Mouse (Mus musculus) embryonic facial prominence, embryonic 15.5 days (tissue): ENCODE data around the gene Cacng3. TPM values are rescaled to one million over a fixed set of nuclear protein-coding genes. Genes with fewer than 3 reads are reported as not detected.
A peak's percentile ranks its signal among the peaks of the same experiment; 100 is the strongest.

Experiments
- ATAC-seq: fragments of 200-750 bp; cut with Nextera tagmentation; 2 replicates; pipeline ENCODE4 v1.8.0; 2017; ENCODE audit warnings: low read depth, moderate TSS enrichment; ENCODE audit not compliant: insufficient number of reproducible peaks, low FRiP score, low TSS enrichment
- H3K27ac ChIP-seq: fragments of 300-500 bp; sonication (generic); replicated peaks from 2 replicates; pipeline ENCODE4 v1.5.1; 2015; ENCODE audit warnings: mild to moderate bottlenecking, inconsistent platforms
- H3K27me3 ChIP-seq: fragments of 300-500 bp; sonication (generic); 2 replicates; pipeline ENCODE4 v1.6.1; 2015; ENCODE audit warnings: inconsistent platforms
- H3K36me3 ChIP-seq: fragments of 300-500 bp; sonication (generic); 2 replicates; pipeline ENCODE4 v1.6.1; 2015; ENCODE audit warnings: mild to moderate bottlenecking, inconsistent platforms
- H3K4me1 ChIP-seq: fragments of 300-500 bp; sonication (generic); 2 replicates; pipeline ENCODE4 v1.6.1; 2015; ENCODE audit warnings: inconsistent platforms
- H3K4me2 ChIP-seq: fragments of 300-500 bp; sonication (generic); replicated peaks from 2 replicates; pipeline ENCODE4 v1.6.1; 2015; ENCODE audit warnings: mild to moderate bottlenecking, inconsistent platforms
- H3K4me3 ChIP-seq: fragments of 300-500 bp; sonication (generic); replicated peaks from 2 replicates; pipeline ENCODE4 v1.5.1; 2015; ENCODE audit warnings: mild to moderate bottlenecking, inconsistent platforms
- H3K9ac ChIP-seq: fragments of 300-500 bp; sonication (generic); 2 replicates; pipeline ENCODE4 v1.6.1; 2015; ENCODE audit warnings: inconsistent platforms
- H3K9me3 ChIP-seq: fragments of 300-500 bp; sonication (generic); replicated peaks from 2 replicates; pipeline ENCODE4 v1.6.1; 2016; ENCODE audit warnings: inconsistent platforms
- WGBS: fragments of 180-500 bp; shearing (Covaris S2); methylation state at CpG from one replicate; pipeline ENCODE4 v1.1.7; 2015; 5-methylcytosine and 5-hydroxymethylcytosine counted together
- polyA plus RNA-seq: library from polyadenylated mRNA; unstranded; fragments of >200 nt; fragmentation: Nextera tagmentation; extraction: Ambion mirVana; gene quantifications from 2 replicates; pipeline ENCODE4 v1.2.1, GENCODE M21; 2015

Cacng3 gene
- polyA plus RNA-seq, 1 experiment from 2014 or later, result 0.17 TPM

DNA sequence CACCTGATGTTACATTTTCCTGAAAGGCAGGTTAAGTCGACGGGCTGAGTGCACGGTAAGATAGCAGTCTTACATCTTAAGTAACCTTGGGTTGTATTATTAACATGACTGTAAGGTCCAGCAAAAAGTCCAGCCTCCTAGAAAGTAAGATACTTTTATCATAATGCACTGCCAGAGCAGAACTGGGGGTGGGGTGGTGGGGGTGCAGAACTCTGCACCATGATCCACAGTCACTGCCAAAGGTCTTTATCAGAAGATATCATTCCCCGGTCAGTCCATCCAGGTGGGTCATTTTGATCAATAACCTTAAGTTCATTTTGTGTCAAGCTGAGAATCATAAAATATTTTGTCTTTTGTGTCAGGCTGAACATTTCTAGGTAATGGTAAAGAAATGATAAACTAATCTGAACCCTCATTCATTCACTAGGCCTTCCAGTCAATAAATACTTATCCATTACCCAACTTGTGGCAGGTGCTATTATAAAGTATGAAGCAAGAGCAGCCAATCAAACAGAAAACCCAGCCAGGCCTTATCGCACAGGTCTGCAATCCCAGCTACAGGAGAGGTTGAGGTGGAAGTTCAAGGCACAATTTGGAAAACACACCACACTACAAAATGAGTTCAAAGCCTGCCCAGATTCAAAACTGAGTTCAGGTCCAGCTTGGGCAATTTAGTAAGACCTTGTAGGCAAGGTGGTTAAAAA, 12.7 kb upstream of the Cacng3 start:
- no peaks in the 10 kb centered on the region for H3K9me3 ChIP-seq
- H3K4me1 ChIP-seq, result no peaks in the 10 kb centered on the region
- WGBS, result 85% methylated on average over 5 of the region's 5 CpGs
- no peak overlapping the region for H3K9ac ChIP-seq
- ATAC-seq, result no peak
- H3K4me2 ChIP-seq, result no peak overlapping the region
- H3K4me3 ChIP-seq, result no peak overlapping the region
- H3K27ac ChIP-seq, result no peak overlapping the region
- no peaks in the 10 kb centered on the region for H3K27me3 ChIP-seq
- no peaks in the 10 kb centered on the region for H3K36me3 ChIP-seq

DNA sequence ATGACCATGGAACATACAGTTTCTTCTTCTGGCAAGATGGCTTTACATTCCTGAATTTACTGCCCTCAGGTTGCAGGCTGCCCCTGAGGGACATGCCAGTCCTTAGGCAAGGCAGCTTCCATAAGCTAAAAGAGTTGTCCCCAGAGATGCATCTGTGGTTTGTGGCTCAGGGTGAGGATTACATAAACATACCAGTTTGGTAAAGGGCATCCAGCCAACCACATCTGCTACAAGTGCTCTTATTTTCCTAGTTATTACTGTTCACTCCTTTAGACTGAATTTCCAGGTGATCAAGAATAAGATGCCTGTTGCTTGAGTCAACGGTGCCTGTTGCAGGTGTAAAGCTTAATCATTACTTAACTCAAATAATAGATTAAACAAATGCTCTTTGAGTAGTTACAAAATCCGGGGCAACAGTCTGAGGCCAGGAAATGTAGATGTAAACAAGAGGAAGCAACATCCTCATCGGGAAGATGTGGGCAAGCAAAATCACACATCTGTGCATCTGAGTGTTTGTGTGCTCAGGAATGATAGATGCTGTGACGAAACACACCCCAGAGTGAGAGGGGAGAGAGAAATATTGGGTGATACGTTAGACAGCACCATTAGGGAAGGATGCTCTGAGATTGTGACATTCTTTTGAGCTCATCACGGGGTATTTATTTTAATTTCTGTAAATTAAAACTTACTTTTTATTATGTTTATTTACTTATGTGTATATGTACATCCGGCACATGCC, 4.8 kb upstream of the Cacng3 start:
- H3K27ac ChIP-seq, result no peak overlapping the region
- H3K9ac ChIP-seq, result no peak overlapping the region
- H3K4me1 ChIP-seq, result no peaks in the 10 kb centered on the region
- no peak for ATAC-seq
- no peaks in the 10 kb centered on the region for H3K9me3 ChIP-seq
- no peak overlapping the region for H3K4me3 ChIP-seq
- H3K27me3 ChIP-seq, result no peaks in the 10 kb centered on the region
- H3K4me2 ChIP-seq, result no peak overlapping the region
- WGBS, result 75% methylated on average over 7 of the region's 7 CpGs
- no peaks in the 10 kb centered on the region for H3K36me3 ChIP-seq

DNA sequence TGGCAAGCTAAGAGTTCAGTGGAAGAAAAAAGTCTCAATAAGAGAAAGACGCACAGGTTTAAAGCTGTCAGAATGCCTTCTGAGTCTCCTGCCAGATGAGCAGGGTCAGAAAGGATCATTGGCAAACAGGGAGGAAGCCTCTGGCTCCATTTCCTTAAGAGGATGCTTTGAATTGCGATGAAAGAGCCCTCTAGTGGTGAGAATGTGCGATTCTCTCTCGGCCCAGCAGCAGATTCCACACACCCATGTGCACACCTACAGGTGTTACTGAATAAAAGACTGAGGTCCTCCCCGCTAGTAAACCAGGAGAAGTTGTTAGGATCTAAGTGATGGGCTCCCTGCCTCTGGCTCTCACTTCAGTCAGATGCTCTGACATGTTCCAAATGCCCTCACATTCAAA, 2.4 kb upstream of the Cacng3 start:
- H3K27ac ChIP-seq, result no peak overlapping the region
- H3K4me1 ChIP-seq, result peaks cover 4% of the 10 kb centered on the region
- WGBS, result 27% methylated on average over 5 of the region's 5 CpGs
- H3K9ac ChIP-seq, result no peak overlapping the region
- H3K36me3 ChIP-seq, result no peaks in the 10 kb centered on the region
- no peak overlapping the region for H3K4me3 ChIP-seq
- ATAC-seq, result no peak
- peaks cover 16% of the 10 kb centered on the region for H3K27me3 ChIP-seq
- no peaks in the 10 kb centered on the region for H3K9me3 ChIP-seq
- no peak overlapping the region for H3K4me2 ChIP-seq

DNA sequence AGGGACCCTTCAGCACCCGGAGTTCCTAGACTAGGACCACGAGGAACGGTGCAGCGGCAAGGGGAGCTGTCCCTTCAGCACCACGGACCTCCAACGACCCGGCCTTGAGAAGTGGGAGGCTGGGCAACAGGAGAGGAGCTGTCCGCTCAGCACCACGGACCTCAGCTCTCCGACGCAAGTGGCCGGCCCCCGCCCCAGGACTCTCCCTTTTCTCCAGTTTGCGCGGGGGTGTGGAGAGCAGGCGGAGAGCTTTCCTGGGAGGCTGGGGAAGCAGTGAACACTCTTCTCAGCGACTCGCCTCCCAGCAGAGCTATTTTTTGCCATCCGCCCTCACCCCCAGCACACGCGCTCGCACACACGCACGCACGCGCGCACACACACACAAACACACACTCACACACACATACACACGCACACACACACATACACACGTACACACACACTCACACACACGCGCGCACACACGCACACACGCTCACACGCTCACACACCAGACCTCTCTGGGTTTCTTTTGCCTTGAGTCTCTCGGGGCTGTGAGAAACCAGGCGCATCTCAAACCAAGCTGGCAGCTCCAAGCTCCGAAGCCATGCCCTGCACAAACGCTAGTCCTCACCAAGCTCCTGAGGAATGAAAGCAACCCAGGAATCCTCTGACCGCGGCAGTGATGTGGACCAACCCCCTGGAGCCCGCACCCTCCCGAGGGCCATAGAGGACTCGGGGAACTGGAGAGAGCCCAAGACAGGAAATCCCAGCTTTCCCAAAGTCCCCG, 765 bp downstream of the Cacng3 start:
- Histone ChIP-seq H3K36me3 (no peaks in the 10 kb centered on the region), H3K4me1 (peaks cover 4% of the 10 kb centered on the region), H3K9me3 (no peaks in the 10 kb centered on the region), H3K27me3 (peaks cover 18% of the 10 kb centered on the region), H3K9ac (no peak overlapping the region), H3K4me2 (peak overlapping the region; percentile 31; the same call in 1 of the 2 replicates), H3K27ac (no peak overlapping the region), H3K4me3 (no peak overlapping the region)
- peak; percentile 76 for ATAC-seq
- 9% methylated on average over 45 of the region's 45 CpGs for WGBS

DNA sequence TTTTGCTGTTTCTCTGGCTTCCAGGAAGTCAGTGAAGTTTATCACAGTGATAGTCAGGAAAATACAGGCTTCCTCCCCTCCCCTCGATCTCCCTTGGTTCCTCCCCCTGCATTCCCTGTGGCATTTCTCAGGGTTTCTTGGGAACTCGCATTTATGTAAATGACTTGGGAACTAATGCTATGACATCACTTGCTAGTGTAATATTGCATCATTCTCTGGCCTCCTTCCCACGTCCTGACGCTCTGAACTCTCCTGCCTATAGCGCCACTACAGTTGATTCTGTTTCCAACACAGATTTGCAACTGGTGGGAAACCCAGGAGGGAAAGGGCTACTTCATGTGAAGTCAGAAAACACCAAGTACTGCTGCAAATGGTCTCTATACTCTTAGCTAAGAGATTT, 2.7 kb downstream of the Cacng3 start:
- Histone ChIP-seq H3K4me3 (no peak overlapping the region), H3K9me3 (no peaks in the 10 kb centered on the region), H3K36me3 (no peaks in the 10 kb centered on the region), H3K27me3 (peaks cover 18% of the 10 kb centered on the region), H3K9ac (no peak overlapping the region), H3K27ac (no peak overlapping the region), H3K4me1 (peaks cover 4% of the 10 kb centered on the region), H3K4me2 (no peak overlapping the region)
- ATAC-seq, result no peak
- 50% methylated on average over 5 of the region's 5 CpGs for WGBS

DNA sequence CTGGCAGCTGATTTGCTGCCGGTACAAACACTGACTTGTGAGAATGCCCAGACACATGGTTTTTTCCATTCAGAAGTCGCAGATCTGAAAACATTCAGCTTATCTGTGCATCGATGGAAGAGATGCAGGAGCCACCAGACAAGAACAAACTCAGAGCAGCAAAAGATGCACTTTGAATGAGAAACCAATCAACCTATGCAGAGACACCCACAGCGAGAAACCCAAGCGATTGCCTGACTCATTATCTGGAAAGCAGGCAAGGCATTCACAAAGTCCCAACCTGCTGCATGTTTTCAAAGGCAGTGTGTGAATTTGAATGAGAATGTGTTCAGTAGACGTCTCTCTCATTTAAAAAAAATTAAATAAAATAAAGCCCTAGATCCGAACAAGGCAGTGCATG, 4.9 kb downstream of the Cacng3 start:
- Histone ChIP-seq H3K4me1 (peaks cover 4% of the 10 kb centered on the region), H3K27ac (no peak overlapping the region), H3K36me3 (no peaks in the 10 kb centered on the region), H3K9ac (no peak overlapping the region), H3K4me2 (no peak overlapping the region), H3K27me3 (peaks cover 18% of the 10 kb centered on the region), H3K4me3 (no peak overlapping the region), H3K9me3 (no peaks in the 10 kb centered on the region)
- no peak for ATAC-seq
- WGBS, result 85% methylated on average over 7 of the region's 7 CpGs

DNA sequence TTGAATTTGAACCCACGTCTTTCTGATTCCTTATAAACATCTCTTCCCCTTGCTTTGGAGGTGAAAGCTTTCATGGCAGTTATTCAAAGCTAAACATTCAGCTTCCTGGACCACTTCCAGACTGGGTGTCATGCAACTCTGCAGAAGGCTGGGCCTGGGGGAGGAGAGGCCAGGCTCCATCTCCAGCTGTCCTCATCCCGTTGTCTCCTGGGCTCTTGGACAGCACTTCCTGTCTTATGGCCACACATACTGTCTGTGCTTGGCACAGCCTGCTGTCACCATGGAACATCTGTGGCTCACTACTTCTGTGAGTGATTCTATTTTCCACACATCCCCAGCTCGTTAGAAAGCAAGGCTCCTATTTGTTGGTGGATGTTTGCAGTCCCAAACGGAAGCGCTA, 31.5 kb downstream of the Cacng3 start:
- WGBS, result 64% methylated on average over 5 of the region's 5 CpGs
- Histone ChIP-seq H3K27ac (no peak overlapping the region), H3K36me3 (no peaks in the 10 kb centered on the region), H3K4me2 (no peak overlapping the region), H3K4me1 (no peaks in the 10 kb centered on the region), H3K27me3 (no peaks in the 10 kb centered on the region), H3K4me3 (no peak overlapping the region), H3K9ac (no peak overlapping the region), H3K9me3 (no peaks in the 10 kb centered on the region)
- no peak for ATAC-seq

DNA sequence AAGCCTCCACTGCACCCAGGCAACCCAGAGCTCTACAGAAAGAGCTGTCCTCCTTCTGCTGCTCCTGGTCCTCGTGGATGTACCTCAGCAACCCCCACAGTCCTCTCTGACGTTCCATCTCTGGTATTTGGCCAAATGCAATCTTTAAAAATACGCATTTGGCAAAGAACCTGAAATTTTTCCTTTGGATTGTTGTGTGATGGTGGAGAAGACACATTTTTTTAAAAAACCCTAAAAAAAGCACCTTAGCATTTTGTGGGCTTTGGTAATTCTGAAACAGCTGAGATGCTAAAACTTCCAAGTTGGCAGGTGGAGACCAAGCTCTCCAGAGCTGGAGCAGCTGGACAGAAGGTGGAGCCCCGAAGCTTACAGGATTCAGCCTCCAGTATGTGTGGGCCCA, 32.2 kb downstream of the Cacng3 start:
- Histone ChIP-seq H3K27me3 (no peaks in the 10 kb centered on the region), H3K4me1 (no peaks in the 10 kb centered on the region), H3K4me3 (no peak overlapping the region), H3K9ac (no peak overlapping the region), H3K36me3 (no peaks in the 10 kb centered on the region), H3K9me3 (no peaks in the 10 kb centered on the region), H3K27ac (no peak overlapping the region), H3K4me2 (no peak overlapping the region)
- no peak for ATAC-seq
- WGBS, result 79% methylated on average over 4 of the region's 4 CpGs

DNA sequence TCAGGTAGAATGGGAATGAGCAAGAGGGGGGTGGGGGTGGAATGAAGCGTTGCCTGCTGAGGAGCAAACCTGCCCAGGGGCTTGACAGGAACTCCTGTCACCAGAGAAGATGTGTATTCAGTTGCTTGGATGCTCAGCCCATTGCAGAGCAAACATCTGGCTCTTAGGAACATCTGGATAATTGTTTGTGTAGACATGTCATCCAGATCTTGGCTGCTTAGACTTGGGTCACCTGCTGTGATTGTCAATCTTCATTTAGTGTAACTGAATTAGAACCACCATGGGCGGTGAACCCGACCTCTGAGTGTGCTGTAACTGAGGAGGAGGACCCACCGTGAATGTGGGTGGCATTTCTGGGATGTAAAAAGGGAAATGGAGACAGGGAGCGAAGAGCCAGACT, 36.4 kb downstream of the Cacng3 start:
- H3K4me2 ChIP-seq, result no peak overlapping the region
- ATAC-seq, result no peak
- no peak overlapping the region for H3K27ac ChIP-seq
- 39% methylated on average over 5 of the region's 5 CpGs for WGBS
- no peaks in the 10 kb centered on the region for H3K4me1 ChIP-seq
- no peaks in the 10 kb centered on the region for H3K36me3 ChIP-seq
- H3K9me3 ChIP-seq, result no peaks in the 10 kb centered on the region
- peaks cover 3% of the 10 kb centered on the region; the same call in 1 of the 2 replicates for H3K27me3 ChIP-seq
- no peak overlapping the region for H3K4me3 ChIP-seq
- no peak overlapping the region for H3K9ac ChIP-seq

DNA sequence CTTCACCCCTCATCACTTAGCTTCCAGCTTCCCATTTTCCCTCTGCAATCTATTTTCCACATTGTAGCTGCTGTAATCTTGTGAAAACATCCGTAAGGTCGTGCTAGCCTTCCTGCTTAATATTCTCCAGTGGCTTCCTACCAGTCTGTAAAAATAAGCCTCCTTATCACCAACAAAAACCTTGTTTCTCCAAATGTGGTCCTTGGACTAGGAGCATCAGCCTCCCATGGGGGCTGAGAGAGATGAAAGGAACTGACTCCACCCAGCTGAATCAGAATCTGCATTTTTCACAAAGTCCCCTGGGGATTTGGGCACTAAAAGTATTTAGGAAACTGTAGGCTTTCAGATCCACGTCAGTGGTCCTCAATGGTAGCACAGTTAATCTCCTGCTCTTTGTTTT, 46.0 kb downstream of the Cacng3 start:
- no peaks in the 10 kb centered on the region for H3K27me3 ChIP-seq
- H3K27ac ChIP-seq, result no peak overlapping the region
- H3K4me3 ChIP-seq, result no peak overlapping the region
- ATAC-seq, result no peak
- WGBS, result 44% methylated on average over 3 of the region's 3 CpGs
- H3K4me1 ChIP-seq, result no peaks in the 10 kb centered on the region
- H3K4me2 ChIP-seq, result no peak overlapping the region
- H3K9me3 ChIP-seq, result no peaks in the 10 kb centered on the region
- H3K9ac ChIP-seq, result no peak overlapping the region
- no peaks in the 10 kb centered on the region for H3K36me3 ChIP-seq

DNA sequence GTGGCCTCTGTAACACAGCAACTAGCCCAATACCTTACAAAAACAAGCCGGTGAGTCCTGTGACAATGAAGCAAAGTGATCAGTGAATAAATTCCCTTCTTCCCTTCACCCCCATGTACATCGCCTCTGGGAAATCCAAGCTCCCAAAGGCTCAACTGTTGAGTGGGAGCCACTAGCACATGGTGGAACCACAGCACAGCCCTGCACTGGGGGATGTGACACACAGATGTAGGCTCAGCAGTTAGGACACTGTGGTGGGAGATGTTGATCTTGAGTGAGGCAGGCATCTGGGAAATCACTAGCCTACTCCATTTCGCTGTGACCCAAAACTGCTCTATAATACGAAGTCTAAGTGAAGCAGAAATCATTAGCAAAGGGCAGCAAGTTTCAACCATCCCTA, 48.2 kb downstream of the Cacng3 start:
- Histone ChIP-seq H3K36me3 (no peaks in the 10 kb centered on the region), H3K27me3 (no peaks in the 10 kb centered on the region), H3K9me3 (no peaks in the 10 kb centered on the region), H3K27ac (no peak overlapping the region), H3K9ac (no peak overlapping the region), H3K4me3 (no peak overlapping the region), H3K4me2 (no peak overlapping the region), H3K4me1 (no peaks in the 10 kb centered on the region)
- 85% methylated on average over 4 of the region's 4 CpGs for WGBS
- ATAC-seq, result no peak
